Comparison of ENCODE assay signal across 9 mouse cellular contexts in the genomic region with DNA sequence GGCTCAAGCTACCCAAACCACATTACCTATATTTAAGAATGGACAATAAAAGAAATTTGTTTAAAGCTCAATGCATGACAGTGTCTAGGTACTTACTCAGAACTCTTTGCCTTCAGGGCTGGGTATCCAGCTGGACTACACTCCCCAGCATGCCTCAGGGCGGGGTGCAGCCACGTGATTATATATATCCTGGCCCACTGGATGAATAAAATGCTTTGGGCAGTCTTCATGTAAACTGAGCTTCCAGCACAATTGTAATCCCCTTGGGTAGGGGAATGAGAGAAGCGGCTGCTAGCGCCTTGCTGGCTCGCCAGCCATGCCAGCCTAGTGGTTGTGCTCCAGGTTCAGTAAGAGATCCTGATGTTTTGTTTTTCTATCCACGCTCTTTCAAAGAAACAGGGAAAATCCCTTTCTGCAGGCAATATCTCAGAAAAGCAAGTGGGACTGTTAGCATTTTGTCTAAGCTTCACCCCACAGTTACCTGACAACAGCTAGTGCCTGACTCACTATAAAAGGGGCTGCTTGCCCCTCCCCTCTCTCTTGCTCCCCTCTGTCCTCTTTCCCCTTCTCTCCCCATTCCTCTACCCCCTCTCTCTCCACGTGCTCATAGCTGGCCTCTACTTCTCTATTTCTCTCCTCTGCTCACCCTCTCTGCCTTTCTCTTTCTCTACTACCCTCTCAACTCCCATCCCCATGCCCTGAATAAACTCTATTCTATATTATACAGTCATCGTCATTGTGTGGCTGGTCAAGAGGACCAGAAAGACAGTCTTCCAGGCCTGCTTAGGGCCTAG.
DNase-seq lines count a peak whose midpoint lies in the region; ATAC-seq lines count a peak whose summit lies in the region.
"Had no signal": no experiment of that assay in that cellular context is flagged by ENCODE, and none has a peak within 500 bp of the region (broad histone marks: within the 10 kb centered on the region; RNA-seq: fewer than 3 reads in every experiment).

No protein-coding gene starts in this region.

- H3K36me3 ChIP-seq in embryonic facial prominence, embryonic 11.5 days (replicated peaks; ENCODE audit: control insufficient read depth, insufficient read depth, low read depth, low read length), result no peaks in the 10 kb centered on the region
- H3K36me3 ChIP-seq in midbrain, embryonic 16.5 days (ENCODE audit: control insufficient read depth, insufficient read depth, low read length), result no peaks in the 10 kb centered on the region

- peak; percentile 11 for DNase-seq in kidney, postnatal 10 days
- DNase-seq in kidney, postnatal 25 days, result no peak
- DNase-seq in embryonic facial prominence, embryonic 11.5 days (ENCODE audit: low spot score), result peak; percentile 68
- peak; percentile 10 for DNase-seq in gastrocnemius, postnatal 25 days
- no peak for DNase-seq in ovary, postnatal 14 days (ENCODE audit: low spot score)
- DNase-seq in urinary bladder, adult 2 months (ENCODE audit: low spot score), result no peak
- DNase-seq in kidney, adult 8-10 months, result no peak
- DNase-seq: cerebellum, adult 11 months had no signal

- no peak overlapping the region for H3K4me2 ChIP-seq in embryonic facial prominence, embryonic 11.5 days (ENCODE audit: low read depth, low read length)
- H3K4me2 ChIP-seq in midbrain, embryonic 16.5 days (ENCODE audit: low read length), result no peak overlapping the region

- ATAC-seq in embryonic facial prominence, embryonic 11.5 days (replicated peaks; ENCODE audit: insufficient number of reproducible peaks, low FRiP score, low TSS enrichment, low read depth), result peak; percentile 75; the same call in 1 of the 2 replicates
- peak; percentile 78 for ATAC-seq in midbrain, embryonic 16.5 days

- WGBS in embryonic facial prominence, embryonic 11.5 days, result 58% methylated on average over 8 of the region's 8 CpGs
- 52% methylated on average over 8 of the region's 8 CpGs for WGBS in midbrain, embryonic 16.5 days

- H3K27ac ChIP-seq in embryonic facial prominence, embryonic 11.5 days (replicated peaks; ENCODE audit: low read depth, low read length), result no peak overlapping the region
- H3K27ac ChIP-seq in midbrain, embryonic 16.5 days (ENCODE audit: low read length), result no peak overlapping the region; the same call in 1 of the 2 replicates

- no peaks in the 10 kb centered on the region for H3K9me3 ChIP-seq in embryonic facial prominence, embryonic 11.5 days (replicated peaks; ENCODE audit: control insufficient read depth, low read length)
- H3K9me3 ChIP-seq in midbrain, embryonic 16.5 days (replicated peaks; ENCODE audit: control insufficient read depth, low read length, poor library complexity, severe bottlenecking), result no peaks in the 10 kb centered on the region

- no peaks in the 10 kb centered on the region for H3K4me1 ChIP-seq in embryonic facial prominence, embryonic 11.5 days (ENCODE audit: control insufficient read depth, insufficient read depth, low read length)
- no peaks in the 10 kb centered on the region; the same call in 1 of the 2 replicates for H3K4me1 ChIP-seq in midbrain, embryonic 16.5 days (ENCODE audit: control insufficient read depth, insufficient read depth, low read length)

- no peak overlapping the region for H3K4me3 ChIP-seq in embryonic facial prominence, embryonic 11.5 days (ENCODE audit: low read depth, low read length)
- H3K4me3 ChIP-seq in midbrain, embryonic 16.5 days (ENCODE audit: low read depth, low read length), result no peak overlapping the region

- no peaks in the 10 kb centered on the region for H3K27me3 ChIP-seq in embryonic facial prominence, embryonic 11.5 days (ENCODE audit: control insufficient read depth, insufficient read depth, low read length)
- H3K27me3 ChIP-seq in midbrain, embryonic 16.5 days (ENCODE audit: control insufficient read depth, insufficient read depth, low read depth, low read length), result no peaks in the 10 kb centered on the region

- peak overlapping the region; percentile 22; the same call in 1 of the 2 replicates for H3K9ac ChIP-seq in embryonic facial prominence, embryonic 11.5 days (replicated peaks; ENCODE audit: low read length)
- no peak overlapping the region for H3K9ac ChIP-seq in midbrain, embryonic 16.5 days (ENCODE audit: low read depth, low read length)

Comparison
In these comparisons a context has a peak if more than half of its experiments do, and no peak if none do; other contexts are left out.
1. DNase-seq: peak in kidney, postnatal 10 days (single experiment), embryonic facial prominence, embryonic 11.5 days (single experiment) and gastrocnemius, postnatal 25 days (single experiment); none in kidney, postnatal 25 days (0 of 2), ovary, postnatal 14 days (single experiment), urinary bladder, adult 2 months (single experiment) and kidney, adult 8-10 months (0 of 2).